Mouse (Mus musculus): ENCODE data around the gene Tmem212. TPM values are rescaled to one million over a fixed set of nuclear protein-coding genes. Genes with fewer than 3 reads are reported as not detected.

Tmem212 gene
- total and polyA plus RNA-seq, 3 experiments, result not detected

DNA sequence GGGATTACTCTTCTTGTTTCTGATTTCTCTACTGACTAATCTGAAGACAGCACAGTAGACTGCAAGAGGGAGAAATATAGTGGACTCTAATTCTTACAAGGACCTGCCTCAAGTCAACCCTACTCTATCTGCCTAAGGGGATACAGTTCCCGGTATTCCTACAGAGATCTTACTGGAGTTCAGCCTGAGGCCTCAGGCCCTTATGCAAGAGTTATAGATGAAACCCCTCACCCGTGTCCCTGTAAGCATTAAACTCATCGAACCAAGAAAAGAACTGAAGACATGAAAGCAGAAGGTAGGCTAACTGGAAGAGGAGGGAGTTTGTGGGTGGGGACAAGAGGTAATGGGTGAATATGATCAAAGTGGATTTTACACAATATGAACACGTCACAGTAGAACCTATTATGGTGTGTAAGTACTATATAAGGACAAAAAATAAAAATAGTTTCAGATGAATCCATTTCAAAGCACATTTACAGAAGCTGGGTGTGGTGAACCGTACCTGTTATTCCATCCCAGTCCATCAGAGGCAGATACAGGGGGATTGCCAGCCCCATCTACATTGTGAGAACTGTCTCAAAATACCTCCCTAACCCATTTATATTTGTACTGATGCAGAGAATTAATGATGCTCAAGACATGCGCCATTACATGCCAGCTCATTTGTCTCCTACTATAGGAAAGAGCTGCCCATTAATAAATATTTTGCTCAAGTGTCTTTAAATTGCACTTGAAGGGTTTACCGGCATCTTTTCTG, 17.1 kb downstream of the Tmem212 start:
- DNase-seq (ENCODE audit: low spot score) (no peak), ATAC-seq (ENCODE audit: extremely low read depth, insufficient number of reproducible peaks, low FRiP score, poor library complexity, severe bottlenecking) (no peak)
- H3K9me3 ChIP-seq (replicated peaks), result no peaks in the 10 kb centered on the region
- no peak overlapping the region for H3K4me3 ChIP-seq (ENCODE audit: low read depth, low read length)
- H3K4me1 ChIP-seq (ENCODE audit: insufficient read depth, low read depth, low read length), result no peaks in the 10 kb centered on the region
- H3K27me3 ChIP-seq (ENCODE audit: insufficient read depth, low read length), result no peaks in the 10 kb centered on the region
- TF ChIP-seq CTCF (IDR thresholded peaks at IDR 0.05; ENCODE audit: low read depth, low read length) (no peak), GATA1 (IDR thresholded peaks at IDR 0.05; ENCODE audit: borderline replicate concordance, low read length) (no peak), TAL1 (conservative IDR thresholded peaks at IDR 0.05; ENCODE audit: low read depth, low read length) (no peak), POLR2AphosphoS5 (IDR thresholded peaks at IDR 0.05; ENCODE audit: insufficient replicate concordance, low read depth, low read length) (no peak), GATA2 (IDR thresholded peaks at IDR 0.05; ENCODE audit: borderline replicate concordance, low read depth, low read length) (no peak)
- no peaks in the 10 kb centered on the region for H3K36me3 ChIP-seq (replicated peaks)

DNA sequence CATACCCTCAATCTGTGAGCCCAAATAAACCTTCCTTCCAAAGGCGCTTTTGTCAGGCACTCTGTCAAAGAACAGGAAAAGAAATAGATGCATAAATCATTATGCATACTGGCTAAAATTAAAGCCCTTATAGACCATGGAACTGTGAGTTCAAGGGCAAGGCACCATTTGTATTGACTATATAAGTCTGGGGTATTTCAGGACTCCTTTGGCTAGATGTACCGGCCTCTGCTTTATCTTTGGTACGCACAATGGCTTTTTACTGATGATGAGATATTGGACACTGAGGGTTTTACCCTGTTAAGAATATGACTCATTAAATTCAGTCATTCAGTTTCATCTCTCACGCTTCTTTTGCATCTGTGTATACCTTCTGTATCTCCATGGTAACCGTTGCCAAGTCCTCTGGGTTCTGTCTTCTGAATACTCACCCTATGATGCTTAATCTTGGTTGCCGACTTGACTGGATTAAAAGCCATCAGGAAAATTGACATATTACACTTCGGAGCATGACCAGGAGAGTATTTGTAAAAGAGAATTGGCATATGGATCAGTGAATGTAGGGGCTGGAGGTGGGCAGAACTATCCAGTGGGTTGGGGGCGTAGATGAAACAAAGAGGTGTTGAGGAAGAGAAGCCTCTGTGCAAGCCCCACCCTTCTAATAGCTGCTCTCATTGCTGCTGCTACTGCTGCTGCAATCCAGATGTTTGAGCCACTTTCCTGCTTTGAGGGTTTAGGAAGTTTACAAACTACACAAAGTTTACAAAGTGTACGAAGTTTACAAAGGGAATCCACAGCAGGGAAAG, 22.7 kb downstream of the Tmem212 start:
- H3K27me3 ChIP-seq (ENCODE audit: insufficient read depth, low read length), result no peaks in the 10 kb centered on the region
- no peaks in the 10 kb centered on the region for H3K36me3 ChIP-seq (replicated peaks)
- H3K4me1 ChIP-seq (ENCODE audit: insufficient read depth, low read depth, low read length), result no peaks in the 10 kb centered on the region
- ATAC-seq (ENCODE audit: extremely low read depth, insufficient number of reproducible peaks, low FRiP score, poor library complexity, severe bottlenecking), result no peak
- no peak overlapping the region for H3K4me3 ChIP-seq (ENCODE audit: low read depth, low read length)
- no peak for DNase-seq (ENCODE audit: low spot score)
- TF ChIP-seq GATA1 (IDR thresholded peaks at IDR 0.05; ENCODE audit: borderline replicate concordance, low read length) (no peak), TAL1 (conservative IDR thresholded peaks at IDR 0.05; ENCODE audit: low read depth, low read length) (no peak), CTCF (IDR thresholded peaks at IDR 0.05; ENCODE audit: low read depth, low read length) (no peak), GATA2 (IDR thresholded peaks at IDR 0.05; ENCODE audit: borderline replicate concordance, low read depth, low read length) (no peak), POLR2AphosphoS5 (IDR thresholded peaks at IDR 0.05; ENCODE audit: insufficient replicate concordance, low read depth, low read length) (no peak)
- no peaks in the 10 kb centered on the region for H3K9me3 ChIP-seq (replicated peaks)

DNA sequence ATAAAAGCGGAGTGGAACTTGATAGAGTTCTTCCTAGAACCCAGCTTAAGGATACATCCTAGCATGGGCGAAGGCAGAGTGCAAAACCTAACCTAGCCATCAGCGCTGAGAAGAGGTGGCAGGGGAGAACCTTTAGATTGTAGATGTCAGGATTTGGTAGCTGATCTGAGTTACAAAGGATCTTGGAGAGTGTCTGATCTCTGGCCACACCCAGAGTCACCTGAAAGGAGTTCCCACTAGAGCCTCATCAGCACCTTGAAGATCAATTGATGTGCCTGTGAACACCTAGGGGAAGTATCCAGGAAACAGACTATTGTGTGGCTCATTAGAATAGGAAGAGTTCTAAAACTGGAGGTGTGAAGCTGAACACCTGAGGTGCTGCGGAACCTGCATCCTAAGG, 23.7 kb downstream of the Tmem212 start:
- Histone ChIP-seq H3K4me3 (ENCODE audit: low read depth, low read length) (no peak overlapping the region), H3K27me3 (ENCODE audit: insufficient read depth, low read length) (no peaks in the 10 kb centered on the region), H3K9me3 (replicated peaks) (no peaks in the 10 kb centered on the region), H3K4me1 (ENCODE audit: insufficient read depth, low read depth, low read length) (no peaks in the 10 kb centered on the region), H3K36me3 (replicated peaks) (no peaks in the 10 kb centered on the region)
- DNase-seq (ENCODE audit: low spot score) (no peak), ATAC-seq (ENCODE audit: extremely low read depth, insufficient number of reproducible peaks, low FRiP score, poor library complexity, severe bottlenecking) (no peak)
- TF ChIP-seq TAL1 (conservative IDR thresholded peaks at IDR 0.05; ENCODE audit: low read depth, low read length) (no peak), POLR2AphosphoS5 (IDR thresholded peaks at IDR 0.05; ENCODE audit: insufficient replicate concordance, low read depth, low read length) (no peak), GATA1 (IDR thresholded peaks at IDR 0.05; ENCODE audit: borderline replicate concordance, low read length) (no peak), GATA2 (IDR thresholded peaks at IDR 0.05; ENCODE audit: borderline replicate concordance, low read depth, low read length) (no peak), CTCF (IDR thresholded peaks at IDR 0.05; ENCODE audit: low read depth, low read length) (no peak)

DNA sequence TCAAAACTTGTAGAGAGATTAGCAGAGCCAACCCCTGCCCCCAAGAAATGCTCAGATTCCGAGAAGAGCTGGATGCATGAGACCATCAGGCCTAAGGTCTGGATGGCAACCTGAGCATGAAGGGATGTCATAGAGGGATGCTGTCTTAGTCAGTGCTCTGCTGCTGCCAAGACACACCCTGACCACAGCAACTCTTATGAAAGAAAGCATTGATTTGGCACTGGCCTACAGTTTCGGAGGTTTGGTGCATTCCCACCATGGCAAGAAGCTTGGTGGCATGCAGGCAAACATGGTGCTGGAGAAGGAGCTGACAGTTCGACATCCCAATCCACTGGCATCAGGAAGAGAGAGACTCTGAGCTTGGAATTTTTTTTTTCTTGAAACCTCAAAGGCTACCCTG, 24.3 kb downstream of the Tmem212 start:
- H3K27me3 ChIP-seq (ENCODE audit: insufficient read depth, low read length), result no peaks in the 10 kb centered on the region
- DNase-seq (ENCODE audit: low spot score) (no peak), ATAC-seq (ENCODE audit: extremely low read depth, insufficient number of reproducible peaks, low FRiP score, poor library complexity, severe bottlenecking) (no peak)
- H3K4me1 ChIP-seq (ENCODE audit: insufficient read depth, low read depth, low read length), result no peaks in the 10 kb centered on the region
- H3K4me3 ChIP-seq (ENCODE audit: low read depth, low read length), result no peak overlapping the region
- no peaks in the 10 kb centered on the region for H3K36me3 ChIP-seq (replicated peaks)
- no peaks in the 10 kb centered on the region for H3K9me3 ChIP-seq (replicated peaks)
- TF ChIP-seq TAL1 (conservative IDR thresholded peaks at IDR 0.05; ENCODE audit: low read depth, low read length) (no peak), GATA1 (IDR thresholded peaks at IDR 0.05; ENCODE audit: borderline replicate concordance, low read length) (no peak), POLR2AphosphoS5 (IDR thresholded peaks at IDR 0.05; ENCODE audit: insufficient replicate concordance, low read depth, low read length) (no peak), CTCF (IDR thresholded peaks at IDR 0.05; ENCODE audit: low read depth, low read length) (no peak)

DNA sequence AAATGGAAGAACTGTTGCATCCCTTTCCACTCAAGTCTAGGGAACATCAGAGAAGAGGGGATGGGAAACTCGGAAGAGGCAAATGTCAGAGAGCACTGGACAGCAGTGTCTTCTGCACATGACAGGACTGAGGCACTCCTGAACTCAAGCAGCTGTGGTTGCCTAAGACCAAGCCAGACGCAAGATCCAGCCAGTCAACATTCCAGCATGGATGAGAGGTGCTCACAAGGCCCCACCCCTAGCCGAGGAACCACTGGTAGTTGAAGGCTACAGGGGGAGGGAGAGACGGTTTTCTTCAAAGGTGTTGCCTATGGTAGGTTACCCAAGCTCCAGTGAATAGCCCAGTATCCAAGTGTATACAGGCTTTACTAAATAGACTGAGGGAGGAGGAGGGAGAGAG, 24.8 kb downstream of the Tmem212 start:
- DNase-seq (ENCODE audit: low spot score) (no peak), ATAC-seq (ENCODE audit: extremely low read depth, insufficient number of reproducible peaks, low FRiP score, poor library complexity, severe bottlenecking) (no peak)
- H3K4me1 ChIP-seq (ENCODE audit: insufficient read depth, low read depth, low read length), result no peaks in the 10 kb centered on the region
- no peaks in the 10 kb centered on the region for H3K9me3 ChIP-seq (replicated peaks)
- H3K36me3 ChIP-seq (replicated peaks), result no peaks in the 10 kb centered on the region
- no peak overlapping the region for H3K4me3 ChIP-seq (ENCODE audit: low read depth, low read length)
- TF ChIP-seq POLR2AphosphoS5 (IDR thresholded peaks at IDR 0.05; ENCODE audit: insufficient replicate concordance, low read depth, low read length) (no peak), GATA2 (IDR thresholded peaks at IDR 0.05; ENCODE audit: borderline replicate concordance, low read depth, low read length) (no peak), TAL1 (conservative IDR thresholded peaks at IDR 0.05; ENCODE audit: low read depth, low read length) (no peak), GATA1 (IDR thresholded peaks at IDR 0.05; ENCODE audit: borderline replicate concordance, low read length) (no peak), CTCF (IDR thresholded peaks at IDR 0.05; ENCODE audit: low read depth, low read length) (no peak)
- H3K27me3 ChIP-seq (ENCODE audit: insufficient read depth, low read length), result no peaks in the 10 kb centered on the region

DNA sequence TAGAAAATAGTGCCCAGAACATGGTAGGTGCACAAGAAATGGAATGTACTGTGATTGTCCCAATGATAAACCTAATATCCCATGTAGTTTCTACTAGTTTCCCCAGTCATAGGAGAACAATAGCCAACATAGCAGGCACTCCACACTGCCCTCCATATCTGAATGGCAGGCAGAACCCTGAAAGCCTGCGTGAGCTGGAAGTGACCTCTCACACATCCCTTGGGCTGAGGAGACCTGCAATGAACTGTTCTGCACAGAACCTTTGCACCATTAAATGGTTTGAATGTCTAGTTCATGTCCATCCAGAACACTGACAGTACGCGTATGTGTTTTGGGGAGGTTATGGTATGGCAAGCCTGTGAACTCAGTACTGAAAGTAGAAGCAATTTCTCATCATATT, 27.5 kb downstream of the Tmem212 start:
- ATAC-seq (ENCODE audit: extremely low read depth, insufficient number of reproducible peaks, low FRiP score, poor library complexity, severe bottlenecking) (no peak), DNase-seq (ENCODE audit: low spot score) (no peak)
- Histone ChIP-seq H3K4me3 (ENCODE audit: low read depth, low read length) (no peak overlapping the region), H3K36me3 (replicated peaks) (no peaks in the 10 kb centered on the region), H3K4me1 (ENCODE audit: insufficient read depth, low read depth, low read length) (no peaks in the 10 kb centered on the region), H3K27me3 (ENCODE audit: insufficient read depth, low read length) (peaks cover 4% of the 10 kb centered on the region; the same call in 1 of the 2 replicates), H3K9me3 (replicated peaks) (no peaks in the 10 kb centered on the region)
- TF ChIP-seq CTCF (IDR thresholded peaks at IDR 0.05; ENCODE audit: low read depth, low read length) (no peak), TAL1 (conservative IDR thresholded peaks at IDR 0.05; ENCODE audit: low read depth, low read length) (no peak)

Data from G1E (cell line).